Mouse (Mus musculus) G1E (cell line): ENCODE data around the gene C2cd4b. TPM values are rescaled to one million over a fixed set of nuclear protein-coding genes. Genes with fewer than 3 reads are reported as not detected.
"Not testable (repeated sequence)": the region's sequence is repeated elsewhere in the genome, so short reads cannot be mapped to it uniquely, and the experiment has no call there.

Experiments
- ATAC-seq: 2 replicates; pipeline ENCODE4 v1.8.0; 2016; ENCODE audit warnings: mild to moderate bottlenecking; ENCODE audit not compliant: insufficient number of reproducible peaks, poor library complexity, low FRiP score, severe bottlenecking; ENCODE audit errors: extremely low read depth
- DNase-seq: peaks from one replicate; pipeline ENCODE4 v3.0.0; 2012; ENCODE audit warnings: low spot score
- H3K27me3 ChIP-seq: 2 replicates; pipeline ENCODE4 v1.6.1; 2012; ENCODE audit warnings: mild to moderate bottlenecking, low read length, inconsistent platforms; ENCODE audit not compliant: insufficient read depth
- H3K36me3 ChIP-seq: replicated peaks from 2 replicates; pipeline ENCODE3; 2012; ENCODE audit warnings: mild to moderate bottlenecking, inconsistent platforms
- H3K4me1 ChIP-seq: 2 replicates; pipeline ENCODE4 v1.6.1; 2012; ENCODE audit warnings: low read depth, low read length, inconsistent platforms, mixed read lengths; ENCODE audit not compliant: insufficient read depth
- H3K4me3 ChIP-seq: 2 replicates; pipeline ENCODE4 v1.5.1; 2012; ENCODE audit warnings: low read depth, mild to moderate bottlenecking, inconsistent platforms, low read length, moderate library complexity, mixed read lengths
- H3K9me3 ChIP-seq: replicated peaks from 2 replicates; pipeline ENCODE4 v1.6.1; 2012; ENCODE audit warnings: inconsistent platforms
- CTCF ChIP-seq: IDR thresholded peaks from 2 replicates; pipeline ENCODE4 v1.5.1; 2012; ENCODE audit warnings: low read depth, low read length, inconsistent platforms, mixed read lengths
- GATA1 ChIP-seq: IDR thresholded peaks from 2 replicates; pipeline ENCODE4 v1.6.1; 2012; ENCODE audit warnings: borderline replicate concordance, low read length, inconsistent platforms, mixed read lengths
- GATA2 ChIP-seq: IDR thresholded peaks from 2 replicates; pipeline ENCODE4 v1.6.1; 2012; ENCODE audit warnings: low read depth, low read length, inconsistent platforms, borderline replicate concordance
- POLR2AphosphoS5 ChIP-seq: IDR thresholded peaks from 2 replicates; pipeline ENCODE4 v1.6.1; 2012; ENCODE audit warnings: low read depth, low read length, inconsistent platforms; ENCODE audit not compliant: insufficient replicate concordance
- TAL1 ChIP-seq: conservative IDR thresholded peaks from 2 replicates; pipeline ENCODE4 v1.6.1; 2012; ENCODE audit warnings: low read depth, low read length, inconsistent platforms, mixed read lengths
- polyA plus RNA-seq: library from polyadenylated mRNA; stranded (reverse); fragments of >175 nt; gene quantifications from 2 replicates; pipeline ENCODE4 v1.2.3, GENCODE M21; 2012
- total RNA-seq, 2 experiments: library from RNA; stranded (forward) in 1 of 2; stranded (reverse) in 1 of 2; fragments of 200-1000 nt in 1 of 2; fragments of >200 nt in 1 of 2; fragmentation: Nextera tagmentation in 1 of 2; gene quantifications; 2 replicates each; pipeline ENCODE4 v1.2.3; 2014 to 2017

C2cd4b gene
- total and polyA plus RNA-seq, 3 experiments = not detected

- DNase-seq = no peak
- no peak overlapping the region for H3K4me3 ChIP-seq
- H3K4me1 ChIP-seq = no peaks in the 10 kb centered on the region
- peaks cover 5% of the 10 kb centered on the region for H3K9me3 ChIP-seq
- H3K27me3 ChIP-seq = peaks cover 12% of the 10 kb centered on the region
- H3K36me3 ChIP-seq = no peaks in the 10 kb centered on the region
- TF ChIP-seq POLR2AphosphoS5 (no peak), GATA2 (no peak), TAL1 (no peak), CTCF (no peak), GATA1 (no peak)
- no peak for ATAC-seq
Measured at GRCm38 (mm10) chr9:67754713-67755112, 4.5 kb upstream of the C2cd4b start.

GRCm38 (mm10) chr9:67758686-67759085 is 551 bp upstream of the C2cd4b start:
- no peak for DNase-seq
- Histone ChIP-seq H3K9me3 (peaks cover 15% of the 10 kb centered on the region), H3K4me3 (no peak overlapping the region), H3K4me1 (no peaks in the 10 kb centered on the region), H3K36me3 (no peaks in the 10 kb centered on the region), H3K27me3 (peaks cover 12% of the 10 kb centered on the region)
- TF ChIP-seq TAL1 = no peak
- no peak for TF ChIP-seq POLR2AphosphoS5
- no peak for TF ChIP-seq CTCF
- no peak for TF ChIP-seq GATA1
- no peak for TF ChIP-seq GATA2
- ATAC-seq = no peak

- not testable (repeated sequence) for H3K4me1 ChIP-seq, ATAC-seq, DNase-seq, H3K36me3 ChIP-seq, H3K27me3 ChIP-seq, H3K4me3 ChIP-seq
- peaks cover 15% of the 10 kb centered on the region for H3K9me3 ChIP-seq
Measured at GRCm38 (mm10) chr9:67759956-67760764, 923 bp downstream of the C2cd4b start.

- DNase-seq = no peak
- no peak for TF ChIP-seq GATA1
- TF ChIP-seq POLR2AphosphoS5 = no peak
- no peak for TF ChIP-seq CTCF
- TF ChIP-seq GATA2 = no peak
- TF ChIP-seq TAL1 = no peak
- peaks cover 15% of the 10 kb centered on the region for H3K9me3 ChIP-seq
- ATAC-seq = no peak
- no peak overlapping the region for H3K4me3 ChIP-seq
- H3K27me3 ChIP-seq = peaks cover 10% of the 10 kb centered on the region
- H3K36me3 ChIP-seq = no peaks in the 10 kb centered on the region
- no peaks in the 10 kb centered on the region for H3K4me1 ChIP-seq
Measured at GRCm38 (mm10) chr9:67760991-67761390, 1.8 kb downstream of the C2cd4b start.

- H3K27me3 ChIP-seq = peaks cover 8% of the 10 kb centered on the region; the same call in 1 of the 2 replicates
- H3K36me3 ChIP-seq = no peaks in the 10 kb centered on the region
- DNase-seq = no peak
- ATAC-seq = no peak
- H3K9me3 ChIP-seq = peaks cover 15% of the 10 kb centered on the region
- H3K4me1 ChIP-seq = no peaks in the 10 kb centered on the region
- TF ChIP-seq GATA2 (no peak), TAL1 (no peak), CTCF (no peak), GATA1 (no peak), POLR2AphosphoS5 (no peak)
- no peak overlapping the region for H3K4me3 ChIP-seq
Measured at GRCm38 (mm10) chr9:67763326-67763725, 4.1 kb downstream of the C2cd4b start.

- DNase-seq (no peak), ATAC-seq (no peak)
- H3K4me1 ChIP-seq = no peaks in the 10 kb centered on the region
- no peaks in the 10 kb centered on the region for H3K9me3 ChIP-seq
- H3K36me3 ChIP-seq = no peaks in the 10 kb centered on the region
- TF ChIP-seq GATA2 = no peak
- no peak for TF ChIP-seq CTCF
- TF ChIP-seq GATA1 = no peak
- no peak for TF ChIP-seq TAL1
- TF ChIP-seq POLR2AphosphoS5 = no peak
- no peak overlapping the region for H3K4me3 ChIP-seq
- 0 out of 2 replicates have a peak, but pooled peaks cover 2% of the 10 kb centered on the region for H3K27me3 ChIP-seq
Measured at GRCm38 (mm10) chr9:67766405-67766804, 7.2 kb downstream of the C2cd4b start.
